Mouse (Mus musculus) megakaryocyte, embryonic 14.5 days (primary cell): ENCODE measurements around the gene Ppp2r3c.

Experiments used
- FLI1 ChIP-seq: IDR thresholded peaks from 2 replicates; pipeline ENCODE4 v1.6.1; 2012; ENCODE audit warnings: low read length, inconsistent platforms, mixed read lengths
- GATA1 ChIP-seq: IDR thresholded peaks from 3 replicates; pipeline ENCODE4 v1.6.1; 2012; ENCODE audit warnings: mixed read lengths, low read length, inconsistent platforms, borderline replicate concordance

DNA sequence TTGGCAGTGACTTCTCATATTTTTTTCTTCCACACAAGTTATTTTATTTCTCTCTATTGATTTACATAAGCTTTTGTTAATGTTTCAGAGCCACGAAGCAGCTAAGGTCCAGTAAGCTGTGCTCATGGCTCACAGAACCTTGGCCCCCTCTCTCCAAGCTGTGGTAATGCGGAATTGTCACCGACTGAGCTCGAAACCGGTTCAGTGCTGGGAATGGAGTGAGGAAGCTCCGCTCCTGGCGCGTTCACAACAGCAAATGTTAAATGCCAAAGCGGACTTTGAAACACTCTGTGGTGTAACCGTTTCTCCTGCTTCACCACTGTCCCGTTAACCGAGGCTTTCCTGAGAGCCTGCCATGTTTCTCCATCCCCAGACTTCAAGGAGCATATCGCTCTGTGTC is 41.8 kb upstream of the Ppp2r3c start:
- TF ChIP-seq GATA1 (no peak), FLI1 (no peak)
